Mouse (Mus musculus): ENCODE measurements around the gene Ctdspl.

DNA sequence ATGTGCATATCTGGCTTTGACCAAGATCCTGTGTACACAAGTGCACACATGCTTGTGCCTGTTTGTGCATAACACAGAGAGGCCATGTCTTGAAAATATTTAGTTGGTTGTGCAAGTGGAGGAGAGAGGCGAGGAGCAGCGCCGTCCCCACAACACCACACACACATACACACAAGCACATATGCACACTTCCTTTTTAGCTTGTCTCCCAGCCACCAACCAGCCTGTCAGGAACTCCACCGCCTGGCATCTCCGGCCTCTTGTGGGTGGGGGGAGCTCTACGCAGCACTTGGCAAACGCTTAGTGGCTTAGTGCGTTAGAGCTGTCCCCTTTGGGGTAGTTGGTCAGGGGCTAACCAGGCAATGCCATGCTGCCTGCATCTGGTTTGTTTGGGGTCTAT, 1.2 kb downstream of the Ctdspl start:
- TF ChIP-seq POLR2A (IDR thresholded peaks at IDR 0.05; ENCODE audit: borderline replicate concordance, low read depth, low read length) (no peak), CTCF (IDR thresholded peaks at IDR 0.05; ENCODE audit: low read depth, low read length) (no peak)
